Mouse (Mus musculus) neural tube, embryonic 12.5 days (tissue): ENCODE results near the gene Irx2. TPM values are rescaled to one million over a fixed set of nuclear protein-coding genes. Genes with fewer than 3 reads are reported as not detected.

Experiments used
- ATAC-seq: fragments of 200-750 bp; cut with Nextera tagmentation; 2 replicates; pipeline ENCODE4 v1.8.0; 2017; ENCODE audit warnings: low read depth, mild to moderate bottlenecking, moderate TSS enrichment, moderate library complexity; ENCODE audit not compliant: low FRiP score
- H3K27ac ChIP-seq: fragments of 300-500 bp; sonication (generic); 2 replicates; pipeline ENCODE4 v1.5.1; 2016
- H3K27me3 ChIP-seq: fragments of 300-500 bp; sonication (generic); replicated peaks from 2 replicates; pipeline ENCODE4 v1.6.1; 2016; ENCODE audit warnings: mild to moderate bottlenecking
- H3K36me3 ChIP-seq: fragments of 300-500 bp; sonication (generic); 2 replicates; pipeline ENCODE4 v1.6.1; 2016; ENCODE audit warnings: mild to moderate bottlenecking
- H3K4me1 ChIP-seq: fragments of 300-500 bp; sonication (generic); 2 replicates; pipeline ENCODE4 v1.6.1; 2016
- H3K4me2 ChIP-seq: fragments of 300-500 bp; sonication (generic); replicated peaks from 2 replicates; pipeline ENCODE4 v1.6.1; 2016; ENCODE audit warnings: mild to moderate bottlenecking
- H3K4me3 ChIP-seq: fragments of 300-500 bp; sonication (generic); 2 replicates; pipeline ENCODE4 v1.5.1; 2016
- H3K9ac ChIP-seq: fragments of 300-500 bp; sonication (generic); 2 replicates; pipeline ENCODE4 v1.6.1; 2016; ENCODE audit warnings: mild to moderate bottlenecking
- H3K9me3 ChIP-seq: fragments of 300-500 bp; sonication (generic); 2 replicates; pipeline ENCODE4 v1.6.1; 2016; ENCODE audit warnings: mild to moderate bottlenecking
- WGBS: fragments of 180-500 bp; shearing (Covaris S2); methylation state at CpG from one replicate; pipeline ENCODE4 v1.1.7; 2016; 5-methylcytosine and 5-hydroxymethylcytosine counted together
- polyA plus RNA-seq: library from polyadenylated mRNA; unstranded; fragments of >200 nt; fragmentation: Nextera tagmentation; extraction: Ambion mirVana; gene quantifications from 2 replicates; pipeline ENCODE4 v1.2.1, GENCODE M21; 2016

Irx2 gene
- 30.4 and 32.2 TPM in 2 replicates for polyA plus RNA-seq

GRCm38 (mm10) chr13:72628462-72628916 lies at the start of gene Irx2:
Gene Irx2, plus strand, starts transcription at chr13:72628820.
- H3K27ac ChIP-seq = peak within 1 kb of the TSS; percentile 75
- peak within 1 kb of the TSS; percentile 81 for H3K9ac ChIP-seq
- no peaks in the 10 kb centered on the region for H3K9me3 ChIP-seq
- peak within 1 kb of the TSS; percentile 84 for H3K4me2 ChIP-seq
- WGBS = 1% methylated on average over 45 of the region's 45 CpGs
- peak within 1 kb of the TSS; percentile 74 for H3K4me3 ChIP-seq
- peaks cover 2% of the 10 kb centered on the region; the same call in 1 of the 2 replicates for H3K36me3 ChIP-seq
- H3K27me3 ChIP-seq = peaks cover 69% of the 10 kb centered on the region
- peaks cover 57% of the 10 kb centered on the region for H3K4me1 ChIP-seq
- ATAC-seq = peak; percentile 92

- H3K4me2 ChIP-seq = no peak overlapping the region
- H3K27ac ChIP-seq = no peak overlapping the region
- no peaks in the 10 kb centered on the region for H3K36me3 ChIP-seq
- H3K27me3 ChIP-seq = no peaks in the 10 kb centered on the region
- WGBS = 90% methylated on average over 2 of the region's 2 CpGs
- ATAC-seq = no peak
- H3K4me3 ChIP-seq = no peak overlapping the region
- H3K9me3 ChIP-seq = no peaks in the 10 kb centered on the region; the same call in 1 of the 2 replicates
- no peaks in the 10 kb centered on the region for H3K4me1 ChIP-seq
- H3K9ac ChIP-seq = no peak overlapping the region
Observed at GRCm38 (mm10) chr13:72581276-72581675, 47.3 kb upstream of the Irx2 start.

GRCm38 (mm10) chr13:72592526-72592925 lies 36.1 kb upstream of the Irx2 start:
- Histone ChIP-seq H3K9ac (no peak overlapping the region), H3K27me3 (0 out of 2 replicates have a peak, but pooled peaks cover 3% of the 10 kb centered on the region), H3K4me1 (peaks cover 5% of the 10 kb centered on the region; the same call in 1 of the 2 replicates), H3K36me3 (no peaks in the 10 kb centered on the region), H3K27ac (no peak overlapping the region), H3K4me2 (no peak overlapping the region), H3K4me3 (no peak overlapping the region), H3K9me3 (no peaks in the 10 kb centered on the region)
- ATAC-seq = no peak
- 76% methylated on average over 4 of the region's 4 CpGs for WGBS

- Histone ChIP-seq H3K36me3 (no peaks in the 10 kb centered on the region), H3K27ac (no peak overlapping the region), H3K4me2 (no peak overlapping the region), H3K9me3 (no peaks in the 10 kb centered on the region), H3K9ac (no peak overlapping the region), H3K4me3 (no peak overlapping the region), H3K27me3 (0 out of 2 replicates have a peak, but pooled peaks cover 3% of the 10 kb centered on the region), H3K4me1 (peaks cover 5% of the 10 kb centered on the region; the same call in 1 of the 2 replicates)
- WGBS = 87% methylated on average over 6 of the region's 6 CpGs
- ATAC-seq = no peak
Observed at GRCm38 (mm10) chr13:72593310-72593709, 35.3 kb upstream of the Irx2 start.

- no peak for ATAC-seq
- 84% methylated on average over 4 of the region's 4 CpGs for WGBS
Observed at GRCm38 (mm10) chr13:72593710-72594111, 34.9 kb upstream of the Irx2 start.

GRCm38 (mm10) chr13:72599254-72599653 lies 29.4 kb upstream of the Irx2 start:
- 96% methylated on average over 3 of the region's 3 CpGs for WGBS
- no peak overlapping the region for H3K9ac ChIP-seq
- no peak overlapping the region for H3K27ac ChIP-seq
- no peaks in the 10 kb centered on the region for H3K36me3 ChIP-seq
- no peaks in the 10 kb centered on the region for H3K27me3 ChIP-seq
- no peak overlapping the region for H3K4me3 ChIP-seq
- H3K9me3 ChIP-seq = no peaks in the 10 kb centered on the region
- ATAC-seq = no peak
- no peak overlapping the region for H3K4me2 ChIP-seq
- peaks cover 5% of the 10 kb centered on the region; the same call in 1 of the 2 replicates for H3K4me1 ChIP-seq

More at GRCm38 (mm10) chr13:72593710-72594111, 34.9 kb upstream of the Irx2 start:
- no peak overlapping the region for H3K27ac ChIP-seq
- H3K36me3 ChIP-seq = no peaks in the 10 kb centered on the region
- no peaks in the 10 kb centered on the region for H3K9me3 ChIP-seq
- 0 out of 2 replicates have a peak, but pooled peaks cover 3% of the 10 kb centered on the region for H3K27me3 ChIP-seq
- H3K4me3 ChIP-seq = no peak overlapping the region
- no peak overlapping the region for H3K4me2 ChIP-seq
- no peak overlapping the region for H3K9ac ChIP-seq
- H3K4me1 ChIP-seq = peaks cover 5% of the 10 kb centered on the region; the same call in 1 of the 2 replicates

- Histone ChIP-seq H3K9me3 (no peaks in the 10 kb centered on the region), H3K4me3 (no peak overlapping the region), H3K27me3 (no peaks in the 10 kb centered on the region), H3K4me2 (no peak overlapping the region), H3K27ac (no peak overlapping the region), H3K36me3 (no peaks in the 10 kb centered on the region), H3K9ac (no peak overlapping the region), H3K4me1 (no peaks in the 10 kb centered on the region)
- WGBS = 56% methylated on average over 16 of the region's 16 CpGs
- ATAC-seq = no peak
Observed at GRCm38 (mm10) chr13:72608706-72609105, 19.9 kb upstream of the Irx2 start.

- H3K9me3 ChIP-seq = no peaks in the 10 kb centered on the region
- H3K4me1 ChIP-seq = no peaks in the 10 kb centered on the region
- no peak overlapping the region for H3K4me2 ChIP-seq
- no peaks in the 10 kb centered on the region for H3K36me3 ChIP-seq
- H3K27me3 ChIP-seq = no peaks in the 10 kb centered on the region
- H3K9ac ChIP-seq = no peak overlapping the region
- no peak overlapping the region for H3K27ac ChIP-seq
- no peak overlapping the region for H3K4me3 ChIP-seq
- whole genome bisulfite sequencing = 95% methylated on average over 2 of the region's 2 CpGs
- no peak for ATAC-seq
Observed at GRCm38 (mm10) chr13:72610277-72610676, 18.3 kb upstream of the Irx2 start.

- H3K9me3 ChIP-seq = no peaks in the 10 kb centered on the region
- ATAC-seq = no peak
- WGBS = under 1% methylated on average over 46 of the region's 46 CpGs
- no peaks in the 10 kb centered on the region for H3K36me3 ChIP-seq
- peak overlapping the region; percentile 27 for H3K4me3 ChIP-seq
- peaks cover 33% of the 10 kb centered on the region for H3K4me1 ChIP-seq
- H3K4me2 ChIP-seq = peak overlapping the region; percentile 62
- 0 out of 2 replicates have a peak overlapping the region, but pooled peaks have one; percentile 26 for H3K9ac ChIP-seq
- no peak overlapping the region for H3K27ac ChIP-seq
- peaks cover 76% of the 10 kb centered on the region for H3K27me3 ChIP-seq
Observed at GRCm38 (mm10) chr13:72623926-72624846, 4.4 kb upstream of the Irx2 start.

GRCm38 (mm10) chr13:72624847-72625170 lies 3.8 kb upstream of the Irx2 start:
- Histone ChIP-seq H3K4me2 (peak overlapping the region; percentile 62), H3K4me3 (peak overlapping the region; percentile 27; the same call in 1 of the 2 replicates), H3K36me3 (no peaks in the 10 kb centered on the region), H3K27me3 (peaks cover 76% of the 10 kb centered on the region), H3K27ac (no peak overlapping the region), H3K4me1 (peaks cover 39% of the 10 kb centered on the region), H3K9me3 (no peaks in the 10 kb centered on the region), H3K9ac (0 out of 2 replicates have a peak overlapping the region, but pooled peaks have one; percentile 26)
- ATAC-seq = no peak
- WGBS = 5% methylated on average over 6 of the region's 6 CpGs

- Histone ChIP-seq H3K4me1 (peaks cover 40% of the 10 kb centered on the region), H3K27ac (no peak overlapping the region), H3K36me3 (no peaks in the 10 kb centered on the region), H3K27me3 (peaks cover 76% of the 10 kb centered on the region), H3K4me2 (peak overlapping the region; percentile 62), H3K4me3 (no peak overlapping the region), H3K9ac (no peak overlapping the region), H3K9me3 (no peaks in the 10 kb centered on the region)
- no peak for ATAC-seq
- 7% methylated on average over 28 of the region's 28 CpGs for WGBS
Observed at GRCm38 (mm10) chr13:72625236-72625950, 3.2 kb upstream of the Irx2 start.
